Mouse (Mus musculus) layer of hippocampus, adult 6 months (tissue): ENCODE data around the gene Tprkb. TPM values are rescaled to one million over a fixed set of nuclear protein-coding genes. Genes with fewer than 3 reads are reported as not detected.

Experiments
- long read RNA-seq, 2 experiments: library from polyadenylated mRNA; unstranded; transcript quantifications; one replicate each; pipeline ENCODE4 v2.0.0; 2019 to 2020
- polyA plus RNA-seq: library from polyadenylated mRNA; unstranded; fragments of <200 nt; fragmentation: Nextera tagmentation; gene quantifications from 2 replicates; pipeline ENCODE4 v1.2.3, GENCODE M21; 2021

Gene Tprkb
- polyA plus RNA-seq, result 109 and 129 TPM in 2 replicates
- long read RNA-seq, experiment 1, transcript Tprkb-201 (6 exons, 2,103 nt), result major isoform, 13 of 79 reads
- long read RNA-seq, experiment 1, partial matches to known transcripts, result 9 of 79 reads
- long read RNA-seq, experiment 1, other reads (novel, unspliced or antisense), result 54 of 79 reads
- long read RNA-seq, experiment 2, transcript Tprkb-201 (6 exons, 2,103 nt), result major isoform, 15 of 126 reads
- long read RNA-seq, experiment 2, transcript Tprkb-214 (5 exons, 716 nt), result minor isoform, 13 of 126 reads
- long read RNA-seq, experiment 2, partial matches to known transcripts, result 8 of 126 reads
- long read RNA-seq, experiment 2, other reads (novel, unspliced or antisense), result 87 of 126 reads

GRCm38 (mm10) chr6:85911587-85911986 lies at the start of gene Tprkb:
Gene Tprkb, plus strand, starts transcription at chr6:85911865.

GRCm38 (mm10) chr6:85869006-85869405 lies 42.7 kb upstream of the Tprkb start, which contains the start of gene Nat8f2:
Gene Nat8f2, minus strand, starts transcription at chr6:85869158.

GRCm38 (mm10) chr6:85904642-85905061 lies 7.0 kb upstream of the Tprkb start, which contains the start of gene Nat8f4:
Gene Nat8f4, minus strand, starts transcription at chr6:85904884.

GRCm38 (mm10) chr6:85915539-85916513 lies 4.2 kb downstream of the Tprkb start, which contains the start of gene Nat8f1:
Gene Nat8f1, minus strand, starts transcription at chr6:85915687.

GRCm38 (mm10) chr6:85961101-85962091 lies 49.7 kb downstream of the Tprkb start, which contains the start of gene Dusp11:
Gene Dusp11, minus strand, starts transcription at chr6:85961667.

Other genes with a start within 250 kb of the Tprkb start
- 0.30 and 0.79 TPM in 2 replicates for gene Nat8f7, start 198.7 kb upstream of the Tprkb start, polyA plus RNA-seq
- 2.8 and 4.4 TPM in 2 replicates for gene Nat8f3, start 146.1 kb upstream of the Tprkb start, polyA plus RNA-seq
- 0.19 and 0.25 TPM in 2 replicates for gene Nat8f6, start 90.9 kb upstream of the Tprkb start, polyA plus RNA-seq
- gene Nat8f5, start 90.9 kb upstream of the Tprkb start, polyA plus RNA-seq, result 4.5 and 6.4 TPM in 2 replicates
- gene Nat8, start 79.8 kb upstream of the Tprkb start, polyA plus RNA-seq, result 2.3 and 3.8 TPM in 2 replicates
- 0.04 and 0.13 TPM in 2 replicates for gene Nat8f2, start 42.7 kb upstream of the Tprkb start, polyA plus RNA-seq
- 11.0 and 12.8 TPM in 2 replicates for gene Nat8f4, start 7.0 kb upstream of the Tprkb start, polyA plus RNA-seq
- 27.8 and 45.0 TPM in 2 replicates for gene Nat8f1, start 3.8 kb downstream of the Tprkb start, polyA plus RNA-seq
- 9.8 and 13.4 TPM in 2 replicates for gene Dusp11, start 49.8 kb downstream of the Tprkb start, polyA plus RNA-seq
- not detected in 2 replicates for gene Figla, start 104.3 kb downstream of the Tprkb start, polyA plus RNA-seq
- gene Add2, start 116.8 kb downstream of the Tprkb start, polyA plus RNA-seq, result 75.0 and 86.8 TPM in 2 replicates